Mouse (Mus musculus) olfactory bulb, adult 2 months (tissue): Measurements from ENCODE around the gene Mef2c.

ENCODE experiments used
- CTCF ChIP-seq: fragments of 200-500 bp; IDR thresholded peaks from 2 replicates; pipeline ENCODE4 v1.5.1; 2012; ENCODE audit warnings: low read depth, mild to moderate bottlenecking, low read length, moderate library complexity; ENCODE audit not compliant: insufficient read depth
- POLR2A ChIP-seq: fragments of 200-500 bp; IDR thresholded peaks from 2 replicates; pipeline ENCODE4 v1.6.1; 2012; ENCODE audit warnings: mild to moderate bottlenecking, low read depth, low read length, moderate library complexity; ENCODE audit not compliant: insufficient read depth

- TF ChIP-seq POLR2A (no peak), CTCF (no peak)
Measured at GRCm38 (mm10) chr13:83530889-83531288, 27.1 kb downstream of the Mef2c start.
